Mouse (Mus musculus) 416B (cell line): ENCODE measurements at regions not wholly inside any gene's neighbourhood (a gene's known extent, or its start where the extent isn't known, plus 50 kb on each side); places are given as distances from the start of the nearest gene placed in this dataset.

Source experiments
- DNase-seq: peaks from one replicate; pipeline ENCODE4 v3.0.0; 2011; ENCODE audit warnings: low read depth

DNA sequence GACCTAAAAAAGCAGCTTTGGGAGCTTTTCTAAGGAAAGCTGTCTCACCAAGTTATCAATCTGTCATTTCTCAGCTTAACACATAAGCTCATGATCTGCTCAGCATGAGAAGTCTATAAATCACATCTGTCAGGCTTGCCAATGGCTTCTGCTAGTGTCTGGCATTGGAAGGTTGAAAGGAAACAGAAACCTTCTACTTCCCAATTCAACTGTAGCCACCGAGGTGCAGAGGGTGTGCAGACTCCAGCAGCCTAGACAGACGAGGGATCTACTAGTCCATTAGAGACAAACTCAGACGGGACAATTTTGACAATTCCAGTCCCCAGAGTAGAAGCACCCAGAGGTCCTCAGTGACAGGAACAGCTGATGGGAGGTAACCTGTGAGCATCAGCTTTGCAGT, 103.0 kb downstream of the Nab1 start:
- no peak for DNase-seq

- peak; percentile 34 for DNase-seq
Measured at GRCm38 (mm10) chr1:52392933-52393332, 107.5 kb downstream of the Nab1 start.

- DNase-seq, result peak; percentile 32
Measured at GRCm38 (mm10) chr1:52388836-52389235, 111.6 kb downstream of the Nab1 start.

DNA sequence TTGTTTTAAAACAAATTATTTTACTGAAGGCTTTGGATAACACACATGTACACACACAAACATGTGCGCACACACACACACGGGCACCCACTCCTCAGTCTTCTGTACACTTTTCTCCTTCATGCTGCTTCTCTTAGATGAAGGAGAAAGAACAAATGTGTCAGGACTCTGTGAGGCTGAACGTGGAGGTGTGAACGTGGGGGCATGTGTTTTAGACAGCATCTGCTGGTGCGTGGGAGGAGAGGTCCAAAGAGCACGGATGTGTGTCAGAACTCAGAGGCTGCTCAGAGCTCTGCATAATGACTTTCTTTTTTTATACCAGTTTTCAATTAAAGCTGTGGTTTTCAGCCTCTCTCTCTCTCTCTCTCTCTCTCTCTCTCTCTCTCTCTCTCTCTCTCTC, 112.4 kb downstream of the Nab1 start:
- no peak for DNase-seq

- peak; percentile 17 for DNase-seq
Measured at GRCm38 (mm10) chr1:52387062-52387461, 113.4 kb downstream of the Nab1 start.

DNA sequence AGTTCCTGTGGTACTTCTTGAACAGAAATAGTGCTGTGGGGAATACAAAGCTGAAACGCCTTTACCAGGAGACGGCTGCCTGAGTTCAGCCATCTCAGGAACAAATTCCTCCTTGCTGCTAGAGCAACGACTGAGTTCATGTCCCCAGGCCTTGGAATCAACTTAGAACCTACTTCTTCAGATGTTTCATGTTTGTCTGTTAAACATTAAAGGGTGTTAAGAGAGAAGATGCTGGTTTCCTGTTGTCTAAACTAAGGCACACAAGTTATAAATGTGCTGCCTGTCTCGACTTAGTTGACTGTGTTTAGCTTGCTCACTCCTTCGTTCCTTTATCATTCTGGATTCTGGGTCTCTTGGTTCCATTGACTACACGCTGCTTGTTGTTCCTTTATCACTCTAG, 125.2 kb downstream of the Nab1 start:
- no peak for DNase-seq

GRCm38 (mm10) chr1:52374666-52375065, 125.8 kb downstream of the Nab1 start:
- no peak for DNase-seq

- no peak for DNase-seq
Measured at GRCm38 (mm10) chr1:52373817-52374216, 126.7 kb downstream of the Nab1 start.

GRCm38 (mm10) chr1:52366386-52366785, 133.4 kb upstream of the Gls start:
- peak; percentile 75 for DNase-seq

- DNase-seq, result no peak
Measured at GRCm38 (mm10) chr1:52363625-52364024, 130.6 kb upstream of the Gls start.

DNA sequence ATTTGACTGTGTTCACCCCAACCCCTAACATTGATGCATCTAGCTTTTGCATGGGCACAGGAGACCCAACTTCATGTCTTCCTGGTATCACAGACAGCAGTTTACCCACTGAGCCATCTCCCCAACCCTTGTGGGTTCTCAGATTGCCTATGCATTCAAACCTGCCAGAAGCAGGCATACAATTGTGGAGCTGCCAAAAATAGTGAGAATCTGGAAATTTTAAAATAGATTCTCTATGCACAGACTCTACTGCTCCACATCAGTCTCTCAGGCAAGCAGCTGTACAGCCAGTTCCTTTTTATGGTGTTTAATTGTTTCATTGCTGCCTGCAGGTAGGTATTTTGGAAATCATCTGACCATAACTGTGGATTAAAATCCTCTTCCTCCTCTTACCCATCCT, 129.9 kb upstream of the Gls start:
- no peak for DNase-seq

GRCm38 (mm10) chr1:52354041-52354582, 121.1 kb upstream of the Gls start:
- DNase-seq, result no peak

GRCm38 (mm10) chr1:52342127-52342526, 109.1 kb upstream of the Gls start:
- peak; percentile 17 for DNase-seq

DNA sequence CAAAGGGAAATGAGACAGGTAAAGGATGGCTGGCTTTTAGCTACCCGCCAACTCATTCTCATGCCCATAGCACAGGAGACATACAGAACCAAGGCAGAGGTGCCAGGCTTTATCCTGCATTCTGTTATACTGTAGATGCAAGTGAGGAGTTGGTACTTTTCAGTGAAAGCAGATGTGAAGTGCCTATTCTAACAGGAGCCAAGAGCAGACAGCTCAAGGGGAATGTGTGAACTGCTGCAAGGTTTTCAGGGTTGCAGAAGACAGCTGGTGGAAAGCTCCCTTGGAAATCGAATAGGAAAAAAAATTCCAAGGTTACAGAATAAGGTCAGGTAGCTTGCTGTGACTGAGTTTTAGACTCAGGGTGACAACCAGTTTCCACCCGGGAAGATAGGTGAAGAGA, 105.7 kb upstream of the Gls start:
- no peak for DNase-seq

DNA sequence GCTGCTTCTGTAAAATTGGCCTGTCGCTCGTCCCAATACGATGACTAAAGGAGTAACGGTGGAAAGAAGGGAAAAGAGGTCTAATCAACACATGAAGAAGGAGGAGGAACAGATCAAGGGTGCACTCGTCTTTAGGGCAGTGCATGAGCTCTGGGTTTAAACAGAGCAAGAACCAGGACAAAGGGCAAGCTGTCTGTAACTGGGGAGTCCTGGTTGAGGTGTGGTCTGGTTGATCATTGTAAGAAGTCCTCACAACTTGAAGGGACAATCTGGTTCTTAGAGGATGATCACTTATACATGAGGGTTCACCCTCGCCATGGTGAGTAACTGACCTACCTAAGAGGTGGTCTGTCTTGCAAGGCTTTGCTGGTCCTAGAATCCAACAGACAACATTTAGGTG, 105.2 kb upstream of the Gls start:
- DNase-seq, result no peak

GRCm38 (mm10) chr1:52336696-52337095, 103.7 kb upstream of the Gls start:
- DNase-seq, result no peak

- no peak for DNase-seq
Measured at GRCm38 (mm10) chr1:52332013-52332412, 99.0 kb upstream of the Gls start.

DNA sequence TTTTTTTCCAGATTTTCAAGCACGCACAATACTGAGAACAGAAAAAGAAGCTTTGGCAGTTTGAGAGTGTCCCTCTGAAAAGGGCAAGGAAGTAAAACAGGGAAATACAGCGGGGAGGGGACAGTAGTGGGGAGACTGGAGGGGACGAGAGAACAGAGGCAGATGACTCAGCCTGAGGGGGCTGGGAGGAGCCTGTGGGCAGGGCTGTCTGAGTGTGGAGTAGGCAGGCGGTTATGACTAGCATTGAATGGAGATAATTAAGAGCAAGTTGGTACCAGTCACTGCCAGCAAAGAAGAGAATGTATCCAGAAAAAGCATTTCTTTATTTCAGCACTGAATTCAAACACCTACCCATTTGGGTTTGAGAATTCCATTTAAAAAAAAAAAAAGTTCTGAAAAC, 98.4 kb upstream of the Gls start:
- peak; percentile 76 for DNase-seq

DNA sequence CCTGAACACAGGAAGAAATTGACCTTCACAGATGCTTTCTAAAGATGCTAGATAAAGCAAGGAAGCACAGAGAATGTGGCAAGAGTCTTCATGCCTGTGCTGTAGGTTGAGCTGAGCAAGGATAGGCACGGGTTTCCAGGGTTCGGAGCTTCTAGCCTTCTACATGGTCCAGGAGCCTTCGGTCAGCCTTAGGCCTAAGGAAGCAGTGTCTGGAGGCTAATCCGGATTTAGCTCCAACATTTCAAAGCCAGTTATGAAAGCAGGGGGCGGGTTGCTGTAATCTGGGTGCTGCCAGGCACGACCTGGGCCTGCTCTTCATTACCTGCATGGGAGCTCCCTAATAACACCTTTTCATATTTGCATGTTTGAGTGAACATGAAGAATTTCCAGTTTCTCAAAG, 97.5 kb upstream of the Gls start:
- no peak for DNase-seq

DNA sequence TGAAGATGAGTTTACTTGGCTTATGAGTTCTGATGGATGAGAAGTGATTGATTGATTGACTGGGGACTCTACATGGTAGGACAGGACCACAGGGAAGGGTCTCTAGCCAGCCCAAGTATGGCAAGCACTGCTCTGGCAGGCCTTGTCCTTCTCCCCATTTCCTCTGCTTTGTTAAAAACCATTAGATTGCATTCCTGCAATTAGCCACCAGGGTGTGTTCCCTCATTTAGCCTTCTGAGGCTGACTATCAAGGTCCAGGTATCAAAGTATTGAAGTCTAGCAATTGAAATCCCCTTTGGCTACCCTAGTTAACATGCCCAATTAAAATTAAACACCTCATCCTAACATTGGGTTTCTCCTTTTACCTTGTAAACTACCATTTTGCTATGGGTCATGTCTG, 95.5 kb upstream of the Gls start:
- peak; percentile 32 for DNase-seq

- no peak for DNase-seq
Measured at GRCm38 (mm10) chr1:52324356-52324755, 91.3 kb upstream of the Gls start.

- no peak for DNase-seq
Measured at GRCm38 (mm10) chr1:52312076-52312633, 79.1 kb upstream of the Gls start.

- DNase-seq, result peak; percentile 76
Measured at GRCm38 (mm10) chr1:52306892-52307291, 73.9 kb upstream of the Gls start.
